Mouse (Mus musculus) T-helper 2 cell (primary cell): ENCODE data around the gene Slc34a3.

Experiments
- in situ Hi-C: fragments of 300-600 bp; cut with MboI, MseI; formaldehyde crosslinking; loops from one replicate; pipeline ENCODE4 v1.15.1; 2025; ENCODE audit warnings: high pct_unique_total_duplicates

Slc34a3 gene

DNA sequence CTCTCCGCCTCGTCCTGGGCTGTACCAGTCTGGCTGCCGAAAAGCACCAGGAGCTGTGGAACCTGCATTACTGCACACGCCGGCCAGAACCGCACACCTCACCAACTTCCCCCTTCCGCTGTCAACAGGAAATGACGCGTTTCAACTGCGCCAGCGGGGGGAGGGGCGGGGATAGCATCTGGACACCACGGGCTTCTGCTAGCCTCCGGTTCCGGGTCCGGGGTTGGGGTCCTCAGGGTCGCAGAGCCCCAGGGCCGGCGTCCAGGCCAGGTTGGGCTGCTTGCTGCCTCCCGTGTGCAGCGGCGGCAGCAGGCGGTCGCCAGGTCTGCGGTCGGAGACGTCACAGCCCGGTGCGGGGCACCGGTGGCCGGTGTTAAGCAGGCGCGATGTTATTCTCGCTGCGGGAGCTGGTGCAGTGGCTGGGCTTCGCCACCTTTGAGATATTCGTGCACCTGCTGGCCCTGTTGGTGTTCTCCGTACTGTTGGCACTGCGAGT, 21.2 kb upstream of the Slc34a3 start, which contains the start of gene Tmem203:
Tmem203 (plus strand) TSS at position 156 of the 496 bp plus-strand sequence.
- in situ Hi-C loops = loop anchor here (25.0 kb wide), 1 partner anchor 868 kb away; no protein-coding TSS in a partner anchor

DNA sequence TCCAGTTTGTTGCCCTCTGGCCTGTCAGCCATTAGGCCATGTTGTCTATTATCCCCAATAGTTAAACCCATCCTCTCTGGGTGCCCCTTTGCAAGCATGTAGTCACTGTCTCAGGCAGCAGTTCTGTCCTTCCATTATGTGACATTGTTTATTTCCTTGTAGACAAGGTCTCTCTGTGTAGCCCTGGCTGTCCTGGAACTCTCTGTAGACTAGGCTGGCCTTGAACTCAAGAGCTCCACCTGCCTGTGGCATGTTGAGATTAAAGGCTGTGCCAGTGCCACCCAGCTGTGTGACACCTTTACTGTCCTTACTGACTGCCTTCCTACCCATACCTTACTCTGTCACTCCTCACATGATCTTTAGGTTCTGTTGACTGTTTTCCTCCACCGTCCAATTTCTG, 18.2 kb upstream of the Slc34a3 start:
- in situ Hi-C loops = loop anchor here (25.0 kb wide), 1 partner anchor 865 kb away; no protein-coding TSS in a partner anchor

DNA sequence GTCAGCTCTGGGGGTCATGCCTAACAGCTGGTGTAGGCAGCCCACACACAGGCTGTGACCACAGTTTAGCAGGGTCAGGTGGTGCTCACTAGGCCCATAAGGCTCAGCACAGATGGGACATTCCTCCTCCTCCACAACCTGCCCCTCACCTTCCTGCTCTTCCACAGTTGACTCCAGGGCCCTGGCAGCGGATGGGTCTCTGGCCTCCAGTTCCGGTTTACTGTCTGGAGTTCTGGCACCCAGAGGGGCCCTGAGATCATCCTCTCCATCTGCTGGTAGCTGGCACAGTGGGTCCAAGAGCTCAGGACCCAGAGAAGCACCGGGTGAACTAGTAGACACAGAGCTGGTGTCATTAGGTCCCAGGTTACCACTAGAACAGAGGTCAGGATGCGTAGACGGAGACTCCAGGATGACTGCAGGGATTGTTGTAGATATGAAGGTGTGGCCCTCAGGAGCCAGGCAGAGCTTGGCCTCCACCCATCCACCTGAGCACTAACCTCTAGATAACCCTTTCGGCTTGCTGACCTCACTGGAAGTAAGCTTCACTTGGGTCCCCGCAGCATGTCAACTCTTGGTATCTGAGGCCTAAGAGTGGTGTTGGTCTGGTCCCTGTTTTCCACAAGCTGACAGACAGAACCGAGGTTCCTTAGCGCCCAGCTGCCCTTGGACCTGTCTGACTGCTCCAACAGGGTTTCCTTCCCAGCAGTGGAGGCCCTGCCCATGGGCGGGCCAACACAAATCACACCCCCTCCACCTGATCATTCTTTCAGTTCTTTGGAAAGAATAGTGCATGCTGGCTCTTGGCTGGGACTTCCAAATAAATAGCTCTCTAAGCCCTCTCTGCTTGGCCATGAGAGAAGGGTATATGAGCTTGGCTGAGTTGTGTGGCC, 12.3 kb upstream of the Slc34a3 start, which contains the start of gene AL732309.1:
AL732309.1 (minus strand) TSS at position 681 of the 890 bp plus-strand sequence.
- in situ Hi-C loops = no loop called here

DNA sequence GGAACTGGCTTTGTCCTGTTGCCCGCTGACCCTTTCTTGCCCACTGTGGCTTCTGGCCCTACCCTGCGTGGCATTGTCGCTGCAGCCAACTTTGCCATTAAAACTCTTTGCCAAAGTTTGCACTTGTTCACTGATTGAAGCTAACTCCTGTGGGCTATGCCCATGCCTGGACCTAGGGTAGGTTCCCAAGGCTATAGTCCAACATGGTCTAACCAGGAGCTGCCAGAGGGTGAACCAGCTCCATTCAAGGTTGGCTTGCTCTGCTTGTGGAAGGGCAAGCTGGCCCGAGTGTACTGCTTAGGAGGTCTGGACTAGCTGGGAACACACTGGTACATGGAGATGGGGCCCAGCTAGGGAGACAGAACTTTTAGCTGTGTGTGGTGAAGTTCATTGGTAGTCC, 10.0 kb upstream of the Slc34a3 start:
- in situ Hi-C loops = no loop called here

DNA sequence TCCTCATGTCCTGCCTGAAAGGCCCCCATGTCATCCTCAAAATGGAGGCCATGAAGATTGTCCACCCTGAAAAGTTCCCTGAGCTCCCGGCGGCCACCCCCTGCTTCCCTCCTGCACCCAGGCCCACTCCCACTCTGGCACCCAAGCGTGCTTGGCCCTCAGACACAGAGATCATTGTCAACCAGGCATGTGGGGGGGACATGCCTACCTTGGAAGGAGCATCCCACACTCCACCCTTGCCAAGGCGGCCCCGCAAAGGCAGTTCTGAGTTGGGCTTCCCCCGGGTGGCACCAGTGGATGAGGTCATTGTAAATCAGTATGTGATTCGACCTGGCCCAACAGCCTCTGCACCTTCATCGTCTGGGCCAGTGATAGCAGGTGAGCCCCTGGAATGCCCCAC, 9.2 kb upstream of the Slc34a3 start:
- in situ Hi-C loops = no loop called here

DNA sequence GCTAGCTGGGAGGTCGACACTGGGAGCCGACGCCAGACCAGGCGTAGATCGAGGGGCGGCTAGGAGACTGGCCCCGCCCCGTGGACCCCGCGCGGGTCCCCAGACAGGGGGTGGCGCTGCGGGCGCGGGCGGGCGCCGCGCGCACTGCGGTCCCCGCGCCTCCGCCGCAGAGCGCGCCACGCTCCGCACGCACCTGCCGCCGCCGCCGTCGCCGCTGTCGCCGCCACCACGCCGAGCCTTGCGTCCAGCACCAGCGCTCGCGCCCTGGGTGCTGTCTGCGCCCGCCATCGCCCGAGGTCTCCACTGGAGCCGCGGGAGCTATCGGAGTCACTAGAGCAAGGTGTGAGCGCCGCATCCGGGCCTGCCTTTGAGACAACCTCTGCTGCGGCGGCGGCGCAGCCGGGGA, 7.9 kb upstream of the Slc34a3 start, which contains the start of the genes Rnf208 and Cysrt1:
Rnf208 (plus strand) TSS at position 155 of the 406 bp plus-strand sequence.
Cysrt1 (minus strand) TSS at position 352 of the 406 bp plus-strand sequence.
- in situ Hi-C loops = no loop called here

DNA sequence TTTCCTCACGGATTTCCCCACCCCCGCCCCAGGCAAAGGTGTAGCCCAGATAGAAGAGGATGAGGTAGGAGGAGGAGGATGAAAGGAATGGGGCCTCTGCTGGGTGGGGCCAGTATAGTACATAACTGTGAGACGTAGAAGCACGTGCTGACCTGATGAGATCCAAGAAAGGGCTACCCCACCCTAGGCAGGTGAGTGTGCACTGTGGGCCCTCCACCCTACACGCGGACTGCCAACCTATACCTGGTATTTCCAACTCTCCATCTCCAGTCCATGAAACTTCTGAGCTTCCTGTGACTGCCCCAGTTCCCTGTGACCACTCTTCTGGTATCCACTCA, 7.2 kb upstream of the Slc34a3 start:
- in situ Hi-C loops = no loop called here

DNA sequence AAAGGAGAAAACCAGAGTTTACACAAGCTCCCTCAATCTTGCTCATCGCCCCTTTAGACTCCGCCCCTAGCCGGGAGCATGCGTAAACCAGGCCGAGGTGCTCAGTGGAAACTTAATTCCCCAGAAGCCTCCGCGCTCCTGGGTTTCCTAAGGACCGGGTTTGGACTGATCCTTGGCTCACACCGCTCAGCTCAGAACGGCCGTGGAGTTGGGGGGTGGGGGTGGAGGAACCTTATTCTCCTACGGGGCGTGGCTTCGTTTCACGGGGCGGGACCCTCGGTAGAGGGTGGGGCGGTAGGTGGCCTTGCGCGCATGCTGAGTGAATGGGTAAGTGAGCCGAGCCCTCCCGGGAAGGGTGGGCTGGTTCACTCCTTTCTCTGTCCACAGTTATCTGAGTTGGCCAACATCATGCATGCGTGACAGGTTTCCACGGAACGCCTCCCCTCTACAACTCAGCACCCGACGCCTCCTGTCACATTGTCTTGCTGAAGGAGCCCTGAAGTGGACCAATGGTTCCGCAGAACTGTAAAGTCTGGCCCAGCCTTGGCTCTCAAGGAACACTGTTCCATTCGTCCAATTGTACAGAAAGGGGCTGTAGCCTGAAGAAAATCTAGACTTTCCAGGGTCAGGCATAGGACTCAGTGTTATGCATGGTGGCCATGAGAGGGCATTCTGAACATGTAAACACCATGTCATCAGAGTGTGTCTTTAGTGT, 6.7 kb upstream of the Slc34a3 start:
- in situ Hi-C loops = no loop called here

DNA sequence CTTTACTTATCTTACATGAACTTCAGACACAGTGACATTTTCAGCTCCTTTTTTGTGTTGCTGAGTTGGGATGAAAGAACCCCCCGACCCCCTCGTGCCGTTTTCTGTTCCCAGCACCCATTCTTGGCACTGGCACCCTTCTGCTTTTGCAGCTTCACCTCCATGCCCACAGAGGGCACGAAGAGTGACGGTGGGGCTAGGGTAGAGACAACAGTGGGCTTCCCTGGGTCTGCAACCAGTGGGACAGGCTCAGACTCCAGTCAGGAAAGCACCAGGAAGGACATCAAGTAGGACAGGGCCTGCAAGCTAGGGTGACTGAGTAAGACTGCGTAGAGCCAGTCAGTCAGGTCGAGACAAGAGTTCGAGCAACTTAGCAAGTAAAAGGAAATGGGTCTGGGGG, 6.1 kb upstream of the Slc34a3 start:
- in situ Hi-C loops = no loop called here

DNA sequence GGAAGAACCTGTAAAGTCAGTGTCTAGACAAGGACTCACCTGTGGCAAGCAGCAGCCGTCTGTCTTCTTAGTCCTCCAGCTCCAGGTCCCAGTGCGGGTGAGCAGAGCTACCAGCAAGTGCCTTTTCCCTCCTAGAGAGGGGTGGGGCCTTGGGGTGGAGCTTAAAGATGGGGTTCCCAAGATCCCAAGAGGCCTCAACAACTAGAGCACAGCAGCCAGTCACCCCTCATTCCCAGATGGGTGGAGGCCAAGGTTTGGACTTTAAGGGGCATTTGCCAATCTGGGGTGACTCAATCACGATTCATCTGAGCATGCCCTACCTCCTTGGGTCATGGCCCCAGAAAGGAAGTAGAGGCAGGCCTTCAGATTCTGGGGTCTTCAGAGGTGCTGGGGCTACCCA, 5.6 kb upstream of the Slc34a3 start:
- in situ Hi-C loops = no loop called here

DNA sequence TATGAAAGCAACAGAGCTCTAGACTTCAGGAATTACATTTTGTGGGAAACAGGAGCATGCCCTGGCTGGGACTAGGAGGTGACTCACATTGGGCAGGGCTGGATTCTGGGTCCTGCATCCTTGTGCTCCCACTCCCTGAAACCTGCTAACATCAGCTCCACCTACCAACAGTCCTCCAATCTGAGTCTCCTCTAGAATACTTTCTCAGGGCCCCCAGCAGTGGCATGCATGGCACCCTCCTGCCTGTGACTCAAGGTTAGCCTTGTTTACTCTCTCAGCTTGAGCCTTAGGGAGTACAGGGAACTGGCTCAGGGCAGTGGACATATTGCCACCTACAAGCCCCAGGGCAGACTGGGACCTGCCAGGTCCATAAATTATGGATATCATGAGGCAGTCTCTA, 3.9 kb upstream of the Slc34a3 start:
- in situ Hi-C loops = no loop called here

DNA sequence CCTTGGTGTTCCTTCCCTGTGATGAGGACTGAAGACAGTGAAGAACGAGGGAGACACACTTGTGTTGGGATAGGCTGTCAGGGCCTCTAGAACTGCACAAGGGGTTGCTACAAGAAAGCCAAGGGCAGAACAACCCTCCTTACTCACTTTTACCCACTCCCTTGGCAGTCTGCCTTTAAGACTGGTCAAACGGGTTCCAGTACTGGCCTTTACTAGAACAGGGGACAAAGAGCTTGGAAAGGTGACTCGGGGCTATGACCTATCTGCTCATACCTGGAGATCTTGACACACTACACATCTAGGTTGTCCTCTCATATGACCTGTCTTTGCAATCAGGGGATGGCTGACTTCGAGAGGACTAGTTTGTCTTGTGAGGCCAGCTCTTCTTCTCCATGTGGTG, 3.4 kb upstream of the Slc34a3 start:
- in situ Hi-C loops = no loop called here

DNA sequence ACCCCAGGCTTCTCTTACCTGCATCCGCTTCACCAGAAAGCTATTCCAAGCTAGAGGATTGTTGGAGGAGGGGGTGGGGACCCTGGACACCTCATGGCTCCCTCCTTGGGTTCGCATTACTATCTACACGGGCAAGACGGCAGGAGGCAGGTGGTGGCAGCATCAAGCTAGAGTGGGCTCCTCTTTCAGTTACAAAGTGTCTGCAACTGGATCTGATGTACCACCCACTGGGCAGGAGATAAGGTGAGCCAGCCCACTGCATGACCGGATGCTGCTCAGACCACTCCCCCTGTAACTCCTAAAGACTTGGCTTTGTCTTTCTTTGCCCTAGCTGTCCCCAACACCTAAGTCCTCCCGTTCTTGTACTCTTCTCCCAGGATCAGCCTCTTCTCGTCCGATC, 2.5 kb upstream of the Slc34a3 start, which contains the start of gene Rnf224:
Rnf224 (minus strand) TSS at position 174 of the 400 bp plus-strand sequence.
- in situ Hi-C loops = no loop called here

DNA sequence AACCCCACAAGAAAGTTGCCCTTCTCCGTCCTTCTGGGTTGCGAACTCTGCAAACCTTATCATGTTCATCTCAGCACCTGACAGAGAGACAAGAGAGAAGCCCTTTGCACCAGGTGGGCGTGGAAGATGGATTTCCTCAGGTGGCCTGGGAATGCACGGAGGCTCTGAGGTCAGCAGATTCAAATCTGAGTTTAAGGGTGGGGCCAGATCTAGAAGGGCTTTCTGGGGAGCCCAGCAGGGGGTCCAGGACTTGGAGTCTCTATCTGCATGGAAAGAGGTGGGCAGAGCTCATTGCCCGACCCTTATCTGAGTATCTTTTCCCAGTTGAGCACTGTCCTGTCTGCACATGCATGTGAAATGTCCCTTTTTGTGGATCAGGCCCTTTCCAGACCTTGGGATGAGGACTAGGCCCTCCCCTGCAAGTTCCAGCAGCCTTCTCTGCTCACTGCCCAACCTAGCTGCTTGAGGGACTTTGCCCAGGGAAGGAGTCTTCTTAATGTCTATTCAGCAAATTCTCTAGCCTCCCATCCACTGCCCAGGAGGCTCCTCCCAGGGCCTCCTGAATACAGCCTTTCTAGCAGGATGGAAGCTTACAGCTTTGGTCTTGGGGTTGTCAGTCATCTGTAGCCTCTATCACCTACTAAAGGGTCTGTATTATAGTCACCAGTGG, 522 bp upstream of the Slc34a3 start:
- in situ Hi-C loops = no loop called here

DNA sequence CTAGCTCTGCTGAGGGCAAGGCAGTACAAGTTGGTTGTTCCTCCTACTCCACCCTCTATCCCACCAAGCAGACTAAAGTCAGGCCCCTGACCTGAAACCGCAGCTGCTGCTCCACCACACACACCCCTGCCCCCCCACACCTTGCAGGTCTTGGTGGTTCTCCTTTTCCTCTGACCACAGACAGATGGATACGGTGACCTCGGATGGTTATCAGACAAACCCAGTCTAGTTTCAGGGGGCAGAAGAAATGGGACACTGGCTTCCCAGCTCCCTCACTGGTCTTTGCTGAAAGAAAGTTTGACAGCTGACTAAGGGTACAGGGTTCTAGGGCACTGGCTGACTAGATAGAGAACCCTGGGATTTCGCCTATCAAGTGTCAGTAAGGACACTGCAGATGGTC, 743 bp downstream of the Slc34a3 start:
- in situ Hi-C loops = no loop called here

DNA sequence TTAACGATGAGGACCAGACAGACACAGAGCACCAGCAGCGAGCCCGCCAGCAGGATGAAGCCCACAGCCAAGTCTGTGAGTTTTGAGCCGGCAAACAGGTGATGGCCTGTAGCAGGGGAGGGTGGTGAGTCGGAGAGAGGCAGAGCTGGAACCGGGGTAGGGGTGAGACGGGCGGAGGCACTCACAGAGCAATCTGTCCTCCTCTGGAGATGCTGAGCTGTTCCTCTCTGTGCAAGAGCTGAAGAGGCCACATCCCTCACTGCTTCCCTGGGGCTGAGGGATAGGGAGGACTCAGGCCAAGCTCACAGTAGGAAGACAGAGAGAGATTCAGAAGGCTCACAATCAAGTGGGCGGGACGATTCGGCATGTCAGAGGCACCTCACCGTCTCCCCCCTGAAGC, 3.1 kb downstream of the Slc34a3 start:
- in situ Hi-C loops = no loop called here

DNA sequence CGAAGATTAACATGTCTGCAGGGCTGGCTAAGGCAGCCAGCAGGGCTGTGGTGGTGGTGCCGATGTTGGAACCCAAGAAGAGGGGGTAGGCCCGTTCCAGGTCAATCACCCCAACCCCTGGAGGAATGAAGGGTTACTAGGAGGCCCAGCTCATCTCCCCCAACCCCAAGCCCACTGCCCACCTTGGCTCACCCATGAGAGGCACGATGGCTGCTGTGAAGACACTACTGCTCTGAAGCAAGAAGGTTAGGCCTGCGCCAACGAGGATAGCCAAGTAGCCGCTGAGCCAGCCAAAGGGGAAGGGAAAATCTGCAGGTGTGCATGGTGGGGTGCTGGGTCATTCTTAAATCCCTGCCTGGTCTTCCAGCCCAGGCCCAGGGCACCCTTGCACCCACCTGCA, 3.6 kb downstream of the Slc34a3 start:
- in situ Hi-C loops = no loop called here

DNA sequence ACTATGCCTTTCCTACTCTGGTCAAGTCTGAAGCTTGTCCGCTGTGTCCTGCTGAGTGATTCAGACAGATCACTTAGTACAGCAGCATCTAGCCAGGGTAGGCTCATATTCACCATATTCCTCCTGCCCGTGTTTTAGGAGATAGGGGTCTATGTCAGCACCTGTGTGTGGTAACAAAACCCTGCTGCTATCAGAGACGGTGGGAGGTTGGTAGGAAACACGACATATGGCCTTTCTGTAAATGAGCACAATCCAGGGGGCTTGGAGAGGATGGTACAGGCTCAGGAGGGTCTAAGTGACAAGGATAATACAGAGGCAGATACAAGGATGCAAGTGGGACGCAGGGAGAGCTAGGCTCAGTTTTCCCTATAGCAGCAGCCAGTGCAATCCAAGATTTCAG, 4.6 kb downstream of the Slc34a3 start:
- in situ Hi-C loops = loop anchor here (5.0 kb wide), 1 partner anchor 37 kb away; no protein-coding TSS in a partner anchor

DNA sequence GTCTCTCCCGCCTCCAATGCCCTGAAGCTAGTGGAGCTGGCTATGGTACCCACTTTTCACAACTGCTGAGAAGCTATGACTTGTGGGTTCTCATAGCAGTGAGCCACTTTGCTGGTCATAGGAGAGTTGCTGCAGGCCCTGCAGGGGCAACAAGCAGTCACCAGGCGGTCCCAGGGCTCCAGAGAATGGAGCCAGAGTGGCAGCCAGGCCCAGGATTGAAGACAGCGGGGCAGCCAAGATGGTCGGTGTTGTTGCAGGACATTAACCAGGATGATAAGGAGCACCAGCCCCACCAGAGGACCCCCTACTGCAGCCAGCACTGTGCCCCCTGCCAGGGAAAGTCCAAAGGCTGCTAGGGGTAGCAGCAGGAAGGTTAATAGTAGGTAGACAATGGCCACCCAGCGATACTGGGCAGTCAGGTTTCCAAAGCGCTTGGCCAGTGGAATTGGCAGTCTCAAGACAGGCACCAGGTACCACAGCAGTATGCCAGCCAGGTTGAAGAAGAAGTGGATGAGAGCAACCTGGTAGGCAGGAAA, 5.1 kb downstream of the Slc34a3 start:
- in situ Hi-C loops = loop anchor here (5.0 kb wide), 1 partner anchor 37 kb away; no protein-coding TSS in a partner anchor

DNA sequence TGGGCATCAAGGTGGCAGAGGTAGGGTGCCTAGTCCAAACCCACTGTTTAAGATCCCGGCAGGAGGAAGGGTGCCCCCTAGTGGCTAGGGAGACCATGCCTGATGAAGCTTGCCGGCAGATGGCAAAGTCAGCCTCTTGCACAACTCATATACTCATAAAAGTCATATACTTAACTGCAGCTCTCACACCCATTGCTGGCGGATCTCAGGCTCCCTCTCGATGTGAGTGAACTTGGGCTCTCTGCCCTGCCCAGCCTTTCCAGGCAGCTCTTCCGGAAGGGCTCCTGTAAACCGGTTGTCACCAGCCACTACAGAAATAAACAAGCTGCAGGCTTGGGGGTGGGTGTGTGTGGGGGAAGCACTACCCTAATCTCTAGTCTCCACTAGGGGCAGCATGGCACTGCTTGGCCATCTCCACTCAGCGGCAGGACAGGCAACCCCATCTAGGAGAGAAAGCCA, 5.7 kb downstream of the Slc34a3 start:
- in situ Hi-C loops = loop anchor here (5.0 kb wide), 1 partner anchor 36 kb away; no protein-coding TSS in a partner anchor

DNA sequence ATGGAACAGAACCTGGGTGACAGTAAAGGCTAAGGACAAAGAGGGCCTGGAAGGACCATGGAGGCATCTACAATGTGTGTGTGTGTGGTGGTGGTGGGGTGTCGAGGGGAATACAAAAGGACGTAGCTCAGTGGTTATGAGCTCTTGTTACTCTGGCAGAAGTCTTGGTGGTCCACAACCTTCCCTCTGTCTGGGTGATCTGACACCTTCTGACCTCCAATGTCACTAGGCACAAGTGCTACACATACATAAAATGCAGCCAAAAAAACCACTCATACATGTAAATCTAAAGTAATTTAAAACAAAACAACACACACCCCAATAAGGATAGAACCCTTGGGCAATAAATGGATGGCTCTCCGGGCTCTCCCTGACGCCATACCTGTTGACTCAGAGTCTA, 6.8 kb downstream of the Slc34a3 start:
- in situ Hi-C loops = loop anchor here (5.0 kb wide), 1 partner anchor 35 kb away; no protein-coding TSS in a partner anchor
